9 mouse cellular contexts compared by ENCODE assay signal in genomic region chr6:90327670-90328069, GRCm38 (mm10). TPM values are rescaled to one million over a fixed set of nuclear protein-coding genes. Genes with fewer than 3 reads are reported as not detected.
DNase-seq lines count a peak whose midpoint lies in the region; ATAC-seq and TF ChIP-seq lines count a peak whose summit lies in the region.
"Had no signal": no experiment of that assay in that cellular context is flagged by ENCODE, and none has a peak within 500 bp of the region (broad histone marks: within the 10 kb centered on the region; RNA-seq: fewer than 3 reads in every experiment).

No protein-coding gene starts in this region.

- H3K27ac ChIP-seq in kidney, embryonic 14.5 days (ENCODE audit: low read depth, low read length): no peak overlapping the region
- H3K27ac ChIP-seq: neural tube, embryonic 13.5 days had no signal

- peak; percentile 55 for TF ChIP-seq CTCF in E14TG2a.4 (conservative IDR thresholded peaks at IDR 0.05; ENCODE audit: low read length)

- no peak for ATAC-seq in kidney, embryonic 14.5 days (ENCODE audit: low FRiP score, low TSS enrichment)

- no peaks in the 10 kb centered on the region for H3K36me3 ChIP-seq in kidney, embryonic 14.5 days (ENCODE audit: control insufficient read depth, insufficient read depth, low read length)
- no peaks in the 10 kb centered on the region for H3K36me3 ChIP-seq in E14TG2a.4 (ENCODE audit: insufficient read depth, low read length)
- H3K36me3 ChIP-seq: neural tube, embryonic 13.5 days had no signal

- H3K4me1 ChIP-seq in kidney, embryonic 14.5 days (ENCODE audit: control insufficient read depth, insufficient read depth, low read length): peaks cover 8% of the 10 kb centered on the region; the same call in 1 of the 2 replicates
- H3K4me1 ChIP-seq in E14TG2a.4 (replicated peaks; ENCODE audit: low read depth, low read length): peaks cover 13% of the 10 kb centered on the region

- no peak overlapping the region for H3K9ac ChIP-seq in kidney, embryonic 14.5 days (ENCODE audit: low read depth, low read length)
- H3K9ac ChIP-seq: neural tube, embryonic 13.5 days had no signal

- H3K27me3 ChIP-seq in kidney, embryonic 14.5 days (ENCODE audit: control insufficient read depth, insufficient read depth, low read length): 0 out of 2 replicates have a peak, but pooled peaks cover 2% of the 10 kb centered on the region
- peaks cover 45% of the 10 kb centered on the region for H3K27me3 ChIP-seq in E14TG2a.4 (ENCODE audit: insufficient read depth, low read length)

- 24% methylated on average over 6 of the region's 6 CpGs for WGBS in kidney, embryonic 14.5 days

- no peak overlapping the region for H3K4me2 ChIP-seq in kidney, embryonic 14.5 days (replicated peaks; ENCODE audit: low read depth, low read length)
- H3K4me2 ChIP-seq: neural tube, embryonic 13.5 days had no signal

- H3K9me3 ChIP-seq in kidney, embryonic 14.5 days (ENCODE audit: control insufficient read depth, low read length): no peaks in the 10 kb centered on the region
- 0 out of 2 replicates have a peak, but pooled peaks cover 4% of the 10 kb centered on the region for H3K9me3 ChIP-seq in E14TG2a.4 (ENCODE audit: low read length)
- H3K9me3 ChIP-seq: neural tube, embryonic 13.5 days had no signal

- DNase-seq in kidney, adult 18-20 months: peak; percentile 29
- DNase-seq in Muller cell, postnatal 12 days (ENCODE audit: inconsistent ontology term): peak; percentile 12
- DNase-seq in layer of hippocampus, postnatal 10 days (ENCODE audit: low spot score in 2 of 2): peak; percentile 42 to 58
- no peak for DNase-seq in thymus, postnatal 4 days
- DNase-seq in urinary bladder, adult 18-20 months (ENCODE audit: low spot score in 2 of 2): no peak

- H3K4me3 ChIP-seq in kidney, embryonic 14.5 days (ENCODE audit: low read length): no peak overlapping the region
- no peak overlapping the region for H3K4me3 ChIP-seq in E14TG2a.4 (replicated peaks; ENCODE audit: low read length)
- H3K4me3 ChIP-seq: neural tube, embryonic 13.5 days had no signal

RNA-seq across cellular contexts. Expression of gene Chst13, which starts 2.7 kb away (rescaled TPM):
- polyA plus RNA-seq in kidney, embryonic 14.5 days (2014; fragmentation: Nextera tagmentation; extraction: Ambion mirVana): 4.1 and 4.8 TPM in 2 replicates
- total RNA-seq in layer of hippocampus, postnatal 10 days (2021): under 1 TPM in 1 of 2 experiments, not detected in 1; 0.20 TPM
- total RNA-seq: layer of hippocampus, adult 18-20 months had no signal

RNA-seq across cellular contexts. Expression of gene Uroc1, which starts 5.4 kb away (rescaled TPM):
- 0.05 TPM in 1 of 2 replicates, not detected in the other for polyA plus RNA-seq in kidney, embryonic 14.5 days (2014; fragmentation: Nextera tagmentation; extraction: Ambion mirVana)
- total RNA-seq in layer of hippocampus, postnatal 10 days (2021): under 1 TPM in 1 of 2 experiments, not detected in 1; 0.13 TPM
- total RNA-seq: layer of hippocampus, adult 18-20 months had no signal
- polyA plus RNA-seq: neural tube, embryonic 13.5 days had no signal

RNA-seq across cellular contexts. Expression of gene BC048671, which starts 26.7 kb away (rescaled TPM):
- not detected in 2 replicates for polyA plus RNA-seq in kidney, embryonic 14.5 days (2014; fragmentation: Nextera tagmentation; extraction: Ambion mirVana)
- total RNA-seq in layer of hippocampus, postnatal 10 days (2021): not detected
- total RNA-seq: layer of hippocampus, adult 18-20 months had no signal
- polyA plus RNA-seq: neural tube, embryonic 13.5 days had no signal

RNA-seq across cellular contexts. Expression of gene Zxdc, which starts 41.6 kb away (rescaled TPM):
- polyA plus RNA-seq in kidney, embryonic 14.5 days (2014; fragmentation: Nextera tagmentation; extraction: Ambion mirVana): 8.6 and 12.9 TPM in 2 replicates
- total RNA-seq in layer of hippocampus, postnatal 10 days (2021): 10 to 100 TPM; 25.5 to 26.4 TPM

Comparison
In these comparisons a context has a peak if more than half of its experiments do, and no peak if none do; other contexts are left out.
1. DNase-seq: peak in kidney, adult 18-20 months (single experiment), Muller cell, postnatal 12 days (single experiment) and layer of hippocampus, postnatal 10 days (2 of 2); none in thymus, postnatal 4 days (single experiment) and urinary bladder, adult 18-20 months (0 of 2).